Mouse (Mus musculus) frontal cortex, postnatal 10 days (tissue): ENCODE results near the gene Sgf29.

ENCODE experiments used
- DNase-seq, 2 experiments: peaks; one replicate each; pipeline ENCODE4 v3.0.0; 2022; ENCODE audit warnings: low spot score in 2 of 2, mixed read lengths in 1 of 2

Sgf29 gene

GRCm38 (mm10) chr7:126649231-126650051 is at the start of gene Sgf29:
Gene Sgf29, plus strand, starts transcription at chr7:126649309.
- DNase-seq, result peak; percentile 86 to 91

- DNase-seq, result no peak
These were observed 47.2 kb upstream of the Sgf29 start for GRCm38 (mm10) chr7:126601896-126602295.

- no peak for DNase-seq
These were observed 46.5 kb upstream of the Sgf29 start for GRCm38 (mm10) chr7:126602650-126603049.

GRCm38 (mm10) chr7:126606611-126607010 is 42.5 kb upstream of the Sgf29 start:
- DNase-seq, result no peak

GRCm38 (mm10) chr7:126607064-126607463 is 42.0 kb upstream of the Sgf29 start:
- no peak for DNase-seq

- DNase-seq, result no peak
These were observed 41.3 kb upstream of the Sgf29 start for GRCm38 (mm10) chr7:126607796-126608195.

GRCm38 (mm10) chr7:126612736-126613135 is 36.4 kb upstream of the Sgf29 start:
- DNase-seq, result no peak

- DNase-seq, result no peak
These were observed 32.4 kb upstream of the Sgf29 start for GRCm38 (mm10) chr7:126616707-126617106.

GRCm38 (mm10) chr7:126619559-126620275 is 29.4 kb upstream of the Sgf29 start:
- DNase-seq, result no peak

GRCm38 (mm10) chr7:126621452-126622359 is 27.4 kb upstream of the Sgf29 start:
- no peak for DNase-seq

- DNase-seq, result no peak
These were observed 25.7 kb upstream of the Sgf29 start for GRCm38 (mm10) chr7:126623381-126623780.

- no peak for DNase-seq
These were observed 24.3 kb upstream of the Sgf29 start for GRCm38 (mm10) chr7:126624774-126625173.

GRCm38 (mm10) chr7:126625369-126625768 is 23.7 kb upstream of the Sgf29 start:
- DNase-seq, result peak; percentile 40 to 41

GRCm38 (mm10) chr7:126625807-126626600 is 23.1 kb upstream of the Sgf29 start:
- no peak for DNase-seq

- DNase-seq, result no peak
These were observed 21.0 kb upstream of the Sgf29 start for GRCm38 (mm10) chr7:126628111-126628510.

GRCm38 (mm10) chr7:126629915-126630314 is 19.2 kb upstream of the Sgf29 start:
- DNase-seq, result no peak

GRCm38 (mm10) chr7:126630824-126631518 is 18.1 kb upstream of the Sgf29 start, which contains the start of gene Nupr1:
Gene Nupr1, minus strand, starts transcription at chr7:126630861.
- no peak for DNase-seq

GRCm38 (mm10) chr7:126632478-126632877 is 16.6 kb upstream of the Sgf29 start:
- DNase-seq, result no peak

GRCm38 (mm10) chr7:126635375-126635774 is 13.7 kb upstream of the Sgf29 start:
- no peak for DNase-seq
